Mouse (Mus musculus): ENCODE measurements around the gene Aamdc. TPM values are rescaled to one million over a fixed set of nuclear protein-coding genes. Genes with fewer than 3 reads are reported as not detected.

Gene Aamdc
- polyA plus RNA-seq, 1 experiment, result not detected

DNA sequence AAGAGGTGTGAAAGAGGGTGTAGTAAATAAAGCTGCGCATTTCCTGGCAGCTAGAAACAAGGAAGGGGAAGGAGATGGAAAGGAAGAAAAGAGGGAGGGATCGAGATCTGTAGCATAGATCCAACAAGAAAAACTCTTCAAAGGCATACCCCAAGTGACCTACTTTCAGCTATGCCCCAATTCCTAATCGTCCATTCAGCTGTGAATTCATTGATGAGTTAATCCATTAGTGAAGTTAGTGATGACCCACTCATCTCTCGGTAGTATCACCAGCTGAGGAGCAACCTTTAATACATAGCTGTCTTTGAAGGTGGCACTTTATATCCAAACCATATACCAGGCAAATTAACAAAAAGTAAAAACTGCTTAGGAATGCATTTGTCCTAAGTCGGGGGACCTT lies 9.2 kb upstream of the Aamdc start:
- Histone ChIP-seq H3K27ac (ENCODE audit: insufficient read depth, low read depth, low read length) (no peak overlapping the region), H3K4me3 (ENCODE audit: insufficient read depth, low read depth, low read length) (no peak overlapping the region), H3K4me1 (ENCODE audit: control insufficient read depth, insufficient read depth, low read length) (peaks cover 17% of the 10 kb centered on the region)
- TF ChIP-seq POLR2A (IDR thresholded peaks at IDR 0.05; ENCODE audit: insufficient read depth, low read depth, low read length), result no peak
- no peak for TF ChIP-seq CTCF (IDR thresholded peaks at IDR 0.05; ENCODE audit: insufficient read depth, low read depth, low read length)
- 63% methylated on average over 5 of the region's 5 CpGs for WGBS

DNA sequence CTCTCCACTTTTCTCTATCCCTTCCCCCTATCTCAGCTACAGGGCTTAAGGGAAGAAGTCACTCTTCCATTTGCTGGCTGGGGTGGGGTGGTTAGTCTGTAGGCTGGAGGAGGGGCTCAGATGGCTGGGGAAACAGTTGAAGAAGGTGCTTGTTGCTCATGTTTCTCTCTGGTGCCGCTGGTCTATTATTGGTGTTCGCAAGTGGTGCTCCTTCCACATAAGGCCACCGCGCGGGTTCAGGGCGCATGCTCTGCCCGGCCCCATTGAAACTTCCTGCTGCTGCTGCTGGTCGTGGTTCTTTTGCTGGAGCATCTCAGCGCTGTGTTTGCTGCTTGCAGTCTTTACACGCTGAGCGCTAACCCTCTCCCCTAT lies 1.5 kb upstream of the Aamdc start:
- Histone ChIP-seq H3K4me3 (ENCODE audit: insufficient read depth, low read depth, low read length) (peak overlapping the region; percentile 93), H3K27ac (ENCODE audit: insufficient read depth, low read depth, low read length) (peak overlapping the region; percentile 94), H3K4me1 (ENCODE audit: control insufficient read depth, insufficient read depth, low read length) (peaks cover 3% of the 10 kb centered on the region; the same call in 1 of the 2 replicates)
- WGBS, result 0% methylated on average over 11 of the region's 11 CpGs
- TF ChIP-seq CTCF (IDR thresholded peaks at IDR 0.05; ENCODE audit: insufficient read depth, low read depth, low read length), result no peak
- TF ChIP-seq POLR2A (IDR thresholded peaks at IDR 0.05; ENCODE audit: insufficient read depth, low read depth, low read length), result peak; percentile 51

DNA sequence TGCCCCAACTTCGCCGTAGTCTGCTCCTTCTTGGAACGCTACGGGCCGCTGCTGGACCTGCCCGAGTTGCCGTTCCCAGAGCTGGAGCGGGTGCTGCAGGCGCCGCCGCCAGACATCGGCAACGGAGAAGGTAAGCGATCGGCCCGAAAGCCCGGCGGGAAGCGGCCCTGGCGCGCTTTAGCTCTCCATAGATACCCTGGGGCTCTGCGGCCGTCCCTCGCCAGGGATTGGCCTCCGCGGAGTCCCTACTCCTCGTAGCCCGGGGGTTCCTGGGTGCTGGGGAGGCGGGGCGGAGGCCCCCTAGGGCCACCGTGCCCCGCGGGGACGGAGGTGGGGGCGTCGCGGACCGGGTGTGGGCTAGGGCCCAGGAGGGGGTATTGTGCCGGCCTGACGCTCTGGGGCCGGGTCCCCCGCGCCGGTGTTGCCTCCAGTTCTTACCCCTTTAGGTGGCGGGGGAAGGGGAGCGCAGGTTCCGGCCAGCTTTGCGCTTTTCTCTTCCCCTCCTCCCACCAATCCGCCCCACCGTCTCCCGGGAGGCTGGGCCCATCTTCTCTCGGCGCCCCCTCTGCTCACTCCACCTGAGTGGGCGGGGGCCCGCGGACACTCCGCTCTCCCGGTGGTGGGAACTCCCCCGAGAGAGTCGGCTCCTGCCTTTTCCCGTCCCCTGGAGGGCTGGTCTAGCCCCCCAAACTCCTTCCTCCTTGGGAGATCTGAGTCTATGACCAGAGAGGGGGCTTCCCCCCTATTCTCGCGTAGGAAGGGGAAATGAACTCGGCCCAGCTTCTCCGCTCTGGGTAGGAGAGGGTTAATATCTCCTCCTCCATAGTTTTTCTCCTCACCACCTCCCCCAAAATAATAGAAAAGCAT lies 912 bp upstream of the Aamdc start:
- Histone ChIP-seq H3K27ac (ENCODE audit: insufficient read depth, low read depth, low read length) (peak overlapping the region; percentile 94), H3K4me3 (ENCODE audit: insufficient read depth, low read depth, low read length) (peak overlapping the region; percentile 93), H3K4me1 (ENCODE audit: control insufficient read depth, insufficient read depth, low read length) (peaks cover 3% of the 10 kb centered on the region; the same call in 1 of the 2 replicates)
- WGBS, result under 1% methylated on average over 55 of the region's 65 CpGs
- TF ChIP-seq CTCF (IDR thresholded peaks at IDR 0.05; ENCODE audit: insufficient read depth, low read depth, low read length), result no peak; the same call in 1 of the 2 replicates
- TF ChIP-seq POLR2A (IDR thresholded peaks at IDR 0.05; ENCODE audit: insufficient read depth, low read depth, low read length), result no peak

DNA sequence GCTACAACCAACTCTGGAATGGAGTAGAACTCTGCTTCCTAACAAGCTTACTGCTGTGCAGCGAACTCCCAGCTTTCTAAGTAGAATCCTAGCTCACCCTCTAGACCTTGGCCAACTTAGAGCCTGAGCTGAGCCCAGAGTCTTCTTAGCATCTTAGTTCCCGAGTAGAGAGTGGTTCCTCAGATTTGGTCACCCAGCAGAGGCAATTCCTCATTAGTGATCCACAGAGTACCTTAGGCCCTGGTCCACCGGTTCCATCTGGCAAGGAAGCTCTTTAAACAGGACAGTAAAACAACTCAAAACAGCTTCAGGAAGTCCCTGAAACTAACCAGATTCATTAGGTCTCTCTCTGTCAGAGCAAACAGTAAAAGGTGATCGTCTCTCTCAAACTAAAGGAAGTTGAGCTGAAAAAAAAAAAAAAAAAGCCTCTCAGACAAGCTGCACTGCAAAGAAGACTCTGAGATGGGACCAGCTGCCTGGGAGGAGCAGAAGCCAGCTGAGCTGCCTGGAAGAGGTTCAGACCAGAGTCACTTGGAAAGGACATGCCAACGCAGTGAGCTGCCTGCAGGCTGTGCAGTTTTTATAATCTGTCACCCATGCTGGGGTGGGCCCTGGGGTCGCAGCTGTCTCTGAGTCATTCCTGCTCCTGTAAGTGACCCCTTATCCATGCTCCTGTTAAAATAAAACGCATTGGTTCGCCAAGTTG lies 783 bp downstream of the Aamdc start:
- Histone ChIP-seq H3K27ac (ENCODE audit: insufficient read depth, low read depth, low read length) (no peak overlapping the region), H3K4me3 (ENCODE audit: insufficient read depth, low read depth, low read length) (peak overlapping the region; percentile 93), H3K4me1 (ENCODE audit: control insufficient read depth, insufficient read depth, low read length) (peaks cover 3% of the 10 kb centered on the region; the same call in 1 of the 2 replicates)
- TF ChIP-seq CTCF (IDR thresholded peaks at IDR 0.05; ENCODE audit: insufficient read depth, low read depth, low read length), result no peak
- TF ChIP-seq POLR2A (IDR thresholded peaks at IDR 0.05; ENCODE audit: insufficient read depth, low read depth, low read length), result no peak; the same call in 1 of the 2 replicates
- WGBS, result 21% methylated on average over 8 of the region's 8 CpGs

GRCm38 (mm10) chr7:97570389-97570788 lies 8.9 kb downstream of the Aamdc start:
- TF ChIP-seq CTCF (IDR thresholded peaks at IDR 0.05; ENCODE audit: insufficient read depth, low read depth, low read length) (no peak), POLR2A (IDR thresholded peaks at IDR 0.05; ENCODE audit: insufficient read depth, low read depth, low read length) (no peak)
- Histone ChIP-seq H3K4me1 (ENCODE audit: control insufficient read depth, insufficient read depth, low read length) (no peaks in the 10 kb centered on the region), H3K4me3 (ENCODE audit: insufficient read depth, low read depth, low read length) (no peak overlapping the region), H3K27ac (ENCODE audit: insufficient read depth, low read depth, low read length) (no peak overlapping the region)
- 92% methylated on average over 1 of the region's 1 CpGs for WGBS

GRCm38 (mm10) chr7:97569372-97569771 lies 9.9 kb downstream of the Aamdc start:
- no peak overlapping the region for H3K27ac ChIP-seq (ENCODE audit: insufficient read depth, low read depth, low read length)
- no peaks in the 10 kb centered on the region for H3K4me1 ChIP-seq (ENCODE audit: control insufficient read depth, insufficient read depth, low read length)
- WGBS, result 73% methylated on average over 4 of the region's 4 CpGs
- no peak for TF ChIP-seq CTCF (IDR thresholded peaks at IDR 0.05; ENCODE audit: insufficient read depth, low read depth, low read length)
- no peak for TF ChIP-seq POLR2A (IDR thresholded peaks at IDR 0.05; ENCODE audit: insufficient read depth, low read depth, low read length)
- no peak overlapping the region for H3K4me3 ChIP-seq (ENCODE audit: insufficient read depth, low read depth, low read length)

GRCm38 (mm10) chr7:97563576-97563975 lies 15.7 kb downstream of the Aamdc start:
- Histone ChIP-seq H3K4me1 (ENCODE audit: control insufficient read depth, insufficient read depth, low read length) (no peaks in the 10 kb centered on the region), H3K4me3 (ENCODE audit: insufficient read depth, low read depth, low read length) (no peak overlapping the region), H3K27ac (ENCODE audit: insufficient read depth, low read depth, low read length) (no peak overlapping the region)
- no peak for TF ChIP-seq CTCF (IDR thresholded peaks at IDR 0.05; ENCODE audit: insufficient read depth, low read depth, low read length)
- TF ChIP-seq POLR2A (IDR thresholded peaks at IDR 0.05; ENCODE audit: insufficient read depth, low read depth, low read length), result no peak
- 96% methylated on average over 2 of the region's 2 CpGs for WGBS

- H3K27ac ChIP-seq (ENCODE audit: insufficient read depth, low read depth, low read length), result no peak overlapping the region
- no peak overlapping the region for H3K4me3 ChIP-seq (ENCODE audit: insufficient read depth, low read depth, low read length)
- H3K4me1 ChIP-seq (ENCODE audit: control insufficient read depth, insufficient read depth, low read length), result no peaks in the 10 kb centered on the region
- TF ChIP-seq POLR2A (IDR thresholded peaks at IDR 0.05; ENCODE audit: insufficient read depth, low read depth, low read length) (no peak), CTCF (IDR thresholded peaks at IDR 0.05; ENCODE audit: insufficient read depth, low read depth, low read length) (no peak)
- WGBS, result 90% methylated on average over 9 of the region's 9 CpGs
Measured at GRCm38 (mm10) chr7:97550673-97551072, 28.6 kb downstream of the Aamdc start.

DNA sequence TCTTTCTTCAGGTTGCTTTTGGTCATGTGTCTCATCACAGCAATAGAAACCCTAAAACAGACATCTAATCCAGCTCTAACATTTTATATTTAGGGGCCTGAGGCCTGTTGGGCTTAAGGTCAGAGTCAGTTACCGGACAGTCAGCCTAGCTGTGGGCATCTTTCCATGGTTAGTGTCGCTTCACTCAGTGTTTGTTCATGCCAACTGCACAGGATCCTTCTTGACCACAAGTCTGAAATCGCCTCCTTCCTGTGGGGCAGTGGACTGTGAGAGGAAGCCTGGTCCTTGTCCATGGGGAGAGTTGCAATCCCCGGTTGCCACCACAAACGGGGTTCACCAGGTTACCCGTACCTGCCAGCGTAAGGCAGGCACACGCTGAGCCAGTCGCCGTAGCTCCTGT lies 30.0 kb downstream of the Aamdc start:
- Histone ChIP-seq H3K27ac (ENCODE audit: insufficient read depth, low read depth, low read length) (no peak overlapping the region), H3K4me3 (ENCODE audit: insufficient read depth, low read depth, low read length) (no peak overlapping the region), H3K4me1 (ENCODE audit: control insufficient read depth, insufficient read depth, low read length) (no peaks in the 10 kb centered on the region)
- TF ChIP-seq POLR2A (IDR thresholded peaks at IDR 0.05; ENCODE audit: insufficient read depth, low read depth, low read length) (no peak), CTCF (IDR thresholded peaks at IDR 0.05; ENCODE audit: insufficient read depth, low read depth, low read length) (no peak)
- 95% methylated on average over 10 of the region's 10 CpGs for whole genome bisulfite sequencing
